Mouse (Mus musculus): ENCODE results near the gene Neurl2.
"Not testable (repeated sequence)": the region's sequence is repeated elsewhere in the genome, so short reads cannot be mapped to it uniquely, and the experiment has no call there.

The Neurl2 gene

DNA sequence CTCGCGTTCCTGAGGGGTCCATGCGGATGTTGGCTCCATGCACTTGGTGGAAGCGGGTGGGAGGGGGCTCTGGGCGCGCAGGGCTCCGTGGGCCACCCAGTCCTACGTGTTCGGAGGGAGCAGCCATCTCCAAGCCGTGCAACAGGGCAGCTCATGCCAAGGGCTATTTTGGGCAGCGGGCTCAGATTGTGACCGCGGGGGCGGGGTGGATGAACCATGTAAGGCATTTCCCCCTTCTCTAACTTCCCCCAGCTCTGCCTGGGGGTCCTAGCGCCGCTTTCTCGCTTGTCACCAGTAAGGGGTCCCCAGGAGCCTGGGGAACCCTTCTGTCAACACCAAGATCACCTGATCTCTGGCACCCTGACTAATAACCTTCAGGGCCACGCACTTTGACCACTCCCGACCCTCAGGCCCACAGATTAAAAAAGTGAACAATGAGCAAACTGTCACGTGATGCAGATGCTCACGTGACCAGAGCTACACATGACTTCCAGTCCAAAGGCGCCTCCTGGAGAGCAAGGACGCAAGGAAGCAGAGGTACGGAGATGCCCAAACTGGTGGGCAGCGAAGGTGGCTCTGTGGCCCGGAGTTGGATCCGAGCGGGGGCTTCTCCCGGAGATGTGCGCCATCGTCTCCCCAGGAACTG lies at the start of gene Neurl2:
Gene Neurl2, minus strand, starts transcription at position 143 of the 646 bp plus-strand sequence.
- DNase-seq (ENCODE audit: low spot score) = peak; percentile 97

DNA sequence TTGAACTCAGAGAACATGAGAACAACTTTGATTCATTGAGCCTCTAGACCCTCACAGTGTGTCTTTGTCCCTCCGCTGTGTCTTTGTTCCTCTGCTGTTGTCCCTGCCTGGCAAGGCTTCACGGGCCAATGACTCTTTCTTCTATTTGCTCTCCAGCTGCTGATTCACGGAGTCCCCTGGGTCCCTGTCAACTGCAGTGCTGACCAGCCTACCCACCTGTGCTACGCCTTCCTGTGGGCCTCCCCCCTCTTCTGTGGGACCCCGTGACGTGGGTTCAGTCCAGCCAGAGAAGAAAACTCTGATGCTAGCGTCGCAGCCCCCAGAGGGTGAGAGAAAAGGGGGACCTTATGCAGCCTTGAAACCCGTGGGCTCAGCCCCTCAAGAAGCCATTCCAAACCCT lies 49.4 kb upstream of the Neurl2 start:
- no peak for DNase-seq (ENCODE audit: low spot score)

DNA sequence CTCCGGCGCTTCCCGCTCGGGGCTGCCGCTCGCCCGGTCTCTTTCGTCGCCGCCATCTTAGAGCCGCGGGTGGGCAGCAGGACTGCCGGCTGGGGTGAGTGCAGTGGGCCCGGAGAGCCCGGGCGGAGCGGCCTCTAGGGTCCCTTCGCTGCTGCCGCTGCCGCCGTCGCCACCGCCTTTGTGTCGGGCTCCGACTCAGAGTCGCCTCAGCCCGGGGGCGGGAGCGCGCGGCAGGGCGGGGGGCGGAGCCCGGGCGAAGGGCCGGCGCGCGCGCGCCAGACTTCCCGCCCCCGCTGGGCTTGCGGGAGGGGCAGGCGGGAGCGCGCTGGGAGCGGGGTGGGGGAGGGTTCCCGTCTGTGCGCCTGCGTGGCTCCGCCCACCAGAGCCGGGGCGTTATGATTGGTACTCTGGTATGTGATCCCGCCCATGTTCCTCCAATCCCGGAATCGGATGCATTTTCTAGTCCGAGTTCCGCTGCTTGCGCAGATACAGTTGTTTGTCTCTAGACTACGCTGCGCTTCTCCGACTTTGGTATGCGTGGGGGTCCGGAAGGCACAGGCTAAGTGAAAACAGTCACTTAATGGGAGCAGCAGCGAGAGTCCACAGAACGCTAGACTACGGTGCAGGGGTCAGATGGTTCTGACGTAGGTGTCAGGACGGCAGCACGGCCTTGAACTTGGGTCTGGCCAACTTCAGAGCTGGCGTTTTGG lies 46.5 kb upstream of the Neurl2 start:
- peak; percentile 97 for DNase-seq (ENCODE audit: low spot score)

DNA sequence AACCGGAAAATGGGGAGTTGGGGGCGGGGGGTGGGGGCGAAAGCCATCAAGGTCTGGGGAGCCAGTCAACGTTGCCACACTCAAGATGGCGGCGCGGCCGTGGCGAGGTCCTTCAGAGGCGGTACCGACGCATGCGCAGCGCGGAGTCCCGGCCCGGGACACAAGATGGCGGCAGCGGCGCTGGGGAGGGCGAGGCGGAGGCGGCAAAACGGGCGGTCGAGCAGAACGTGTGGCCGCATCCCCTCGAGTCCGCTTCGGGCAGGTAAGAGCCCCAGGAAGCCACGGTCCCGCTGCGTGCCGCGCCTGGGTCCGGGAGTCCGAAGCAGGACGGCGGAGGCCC lies 45.9 kb upstream of the Neurl2 start, which contains the start of gene Pcif1:
Gene Pcif1, plus strand, starts transcription at position 77 of the 340 bp plus-strand sequence.
- DNase-seq (ENCODE audit: low spot score) = peak; percentile 89

DNA sequence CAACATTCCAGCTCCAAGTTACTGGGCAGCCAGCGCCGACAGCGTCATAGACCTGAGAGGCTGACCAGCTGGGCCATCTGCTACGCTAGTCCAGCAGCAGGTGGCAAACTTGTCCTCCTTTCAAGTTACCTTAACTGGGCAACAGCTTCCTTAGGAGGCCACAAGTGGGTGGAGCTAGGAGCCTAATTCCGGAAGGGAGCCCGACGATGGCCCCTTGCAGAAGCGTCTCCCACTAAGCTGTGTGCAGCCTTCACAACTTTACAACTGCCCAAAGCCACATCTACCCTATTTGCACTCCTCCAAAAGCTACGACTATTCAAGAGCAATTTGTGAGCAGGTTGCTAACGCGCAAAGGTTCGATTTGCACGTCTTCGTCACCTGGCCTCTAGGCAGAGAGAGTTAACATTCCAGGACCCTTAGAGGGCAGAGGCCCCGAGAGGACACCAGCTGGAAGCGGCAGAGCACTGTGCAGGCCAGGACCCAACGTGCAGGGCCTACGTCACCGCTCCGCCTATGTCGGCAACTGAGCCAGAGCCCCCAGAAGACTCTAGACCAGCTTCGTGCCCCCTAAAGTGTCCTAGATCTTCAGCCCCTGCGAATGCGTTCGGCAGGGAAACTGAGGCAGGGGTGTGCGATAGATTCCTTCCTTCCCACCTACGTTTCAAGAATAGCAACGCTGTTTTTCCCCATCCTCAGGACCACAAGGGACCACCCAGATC lies 45.4 kb upstream of the Neurl2 start:
- DNase-seq (ENCODE audit: low spot score) = peak; percentile 66

DNA sequence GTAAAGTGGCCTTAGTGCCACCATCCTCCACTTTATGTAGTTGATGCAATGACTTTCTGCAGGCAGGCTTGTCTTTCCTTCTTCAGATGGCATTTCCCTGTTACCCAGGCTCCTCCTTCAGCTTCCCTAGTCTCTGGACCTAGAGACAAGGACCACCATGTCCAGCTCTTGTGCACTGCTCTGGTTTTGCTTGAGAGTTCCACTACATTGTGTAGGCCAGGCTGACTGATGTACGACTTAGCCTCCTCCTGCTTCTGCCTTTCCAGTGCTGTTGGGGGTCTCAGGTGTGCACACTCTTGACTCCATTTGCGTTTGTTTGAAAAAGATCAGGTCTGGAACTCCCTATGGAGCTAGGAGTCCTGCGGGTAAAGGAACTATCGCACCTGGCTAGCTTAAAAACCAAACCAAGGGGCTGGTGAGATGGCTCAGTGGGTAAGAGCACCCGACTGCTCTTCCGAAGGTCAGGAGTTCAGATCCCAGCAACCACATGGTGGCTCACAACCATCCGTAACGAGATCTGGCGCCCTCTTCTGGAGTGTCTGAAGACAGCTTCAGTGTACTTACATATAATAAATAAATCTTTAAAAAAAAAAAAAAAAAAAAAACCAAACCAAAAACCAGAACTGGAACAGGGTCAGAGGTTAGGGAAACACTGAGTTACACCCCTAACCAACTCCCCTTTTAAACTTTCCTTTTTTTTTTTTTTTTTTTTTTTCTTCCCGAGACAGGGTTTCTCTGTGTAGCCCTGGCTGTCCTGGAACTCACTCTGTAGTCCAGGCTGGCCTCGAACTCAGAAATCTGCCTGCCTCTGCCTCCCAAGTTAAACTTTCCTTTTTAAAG lies 44.3 kb upstream of the Neurl2 start:
- DNase-seq (ENCODE audit: low spot score) = not testable (repeated sequence)

DNA sequence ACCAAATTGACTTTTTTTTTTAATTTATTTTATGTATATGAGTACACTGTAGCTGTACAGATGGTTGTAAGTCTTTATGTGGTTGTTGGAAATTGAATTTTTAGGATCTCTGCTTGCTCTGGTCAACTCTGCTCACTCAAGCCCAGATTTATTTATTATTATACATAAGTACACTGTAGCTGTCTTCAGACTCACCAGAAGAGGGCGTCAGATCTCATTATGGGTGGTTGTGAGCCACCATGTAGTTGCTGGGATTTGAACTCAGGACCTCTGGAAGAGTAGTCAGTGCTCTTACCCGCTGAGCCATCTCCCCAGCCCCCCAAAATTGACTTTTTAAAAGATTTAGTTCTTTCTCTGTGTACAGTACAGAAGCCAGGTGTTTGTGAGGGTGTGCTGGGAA lies 42.4 kb upstream of the Neurl2 start:
- not testable (repeated sequence) for DNase-seq (ENCODE audit: low spot score)

DNA sequence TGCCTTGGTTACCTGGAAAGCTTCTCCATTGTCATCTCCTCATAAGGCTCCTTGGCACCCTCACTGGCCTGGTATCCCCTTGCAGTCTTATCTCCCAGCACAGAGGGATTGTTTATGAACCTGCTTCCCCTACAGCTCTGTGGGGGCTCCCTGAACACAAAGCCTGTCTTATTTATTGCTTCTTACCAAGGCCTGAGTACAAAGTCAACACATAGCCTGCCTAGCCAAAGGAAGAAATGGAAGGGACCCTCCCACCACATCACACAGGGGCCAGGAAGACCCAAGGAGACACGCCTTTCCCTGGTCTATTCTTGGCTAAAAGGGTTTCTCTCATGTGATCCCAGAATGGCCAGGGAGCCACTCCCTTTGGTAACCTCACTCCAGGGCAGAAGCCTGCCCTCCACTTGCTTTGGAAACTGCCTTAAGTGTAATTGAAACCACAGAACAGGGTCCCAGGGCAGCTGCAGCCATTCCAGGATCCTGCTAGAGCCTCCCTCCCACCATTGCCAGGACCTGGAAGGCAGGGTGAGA lies 41.0 kb upstream of the Neurl2 start:
- peak; percentile 52 for DNase-seq (ENCODE audit: low spot score)

DNA sequence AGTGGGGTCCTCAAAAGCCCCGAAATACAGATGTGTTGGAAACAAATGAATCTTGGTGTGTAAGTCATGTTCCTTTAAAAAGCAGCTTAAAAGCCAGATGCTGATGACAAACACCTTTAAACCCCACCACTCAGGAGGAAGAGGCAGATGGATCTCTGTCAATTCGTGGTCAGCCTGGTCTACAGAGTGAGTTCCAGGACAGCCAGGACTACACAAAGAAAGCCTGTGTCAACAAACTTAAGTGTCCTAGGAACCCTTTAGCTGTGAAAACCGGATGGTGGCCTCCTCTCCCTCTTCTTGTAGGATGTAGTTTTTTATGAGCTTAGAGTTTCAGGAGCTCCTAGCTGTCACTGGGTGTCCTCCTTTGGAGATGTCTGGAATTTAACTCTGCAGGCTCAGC lies 40.4 kb upstream of the Neurl2 start:
- no peak for DNase-seq (ENCODE audit: low spot score)

DNA sequence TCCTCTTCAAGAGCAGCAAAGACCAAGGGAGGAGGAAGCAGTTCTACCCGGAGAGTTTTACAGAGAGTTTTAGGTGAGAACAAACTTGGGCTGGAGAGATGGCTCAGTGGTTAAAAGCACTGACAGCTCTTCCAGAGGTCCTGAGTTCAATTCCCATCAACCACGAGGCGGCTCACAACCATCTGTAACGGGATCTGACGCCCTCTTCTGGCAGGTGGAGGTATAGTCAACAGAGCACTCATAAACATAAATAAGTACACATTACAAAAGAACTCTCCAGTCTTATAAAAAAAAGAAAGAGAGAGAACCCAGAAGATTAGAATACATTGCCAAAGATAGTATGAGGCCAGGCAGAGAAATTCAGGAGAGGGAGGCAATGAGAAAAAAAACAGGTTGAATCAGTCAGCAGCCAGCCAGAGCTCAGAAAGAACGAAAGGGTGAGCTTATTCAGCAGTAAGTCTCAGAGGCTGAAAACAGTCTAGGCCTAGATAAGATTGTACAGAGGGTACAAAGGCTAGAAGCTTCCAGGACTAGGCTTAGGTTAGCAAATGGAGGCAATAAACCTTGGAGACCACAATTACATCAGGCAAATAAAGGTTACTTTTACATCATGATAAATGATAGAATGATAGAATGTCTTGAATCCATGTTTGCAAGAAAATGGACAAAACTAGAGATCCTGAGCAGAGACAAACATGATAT lies 38.5 kb upstream of the Neurl2 start:
- DNase-seq (ENCODE audit: low spot score) = no peak

DNA sequence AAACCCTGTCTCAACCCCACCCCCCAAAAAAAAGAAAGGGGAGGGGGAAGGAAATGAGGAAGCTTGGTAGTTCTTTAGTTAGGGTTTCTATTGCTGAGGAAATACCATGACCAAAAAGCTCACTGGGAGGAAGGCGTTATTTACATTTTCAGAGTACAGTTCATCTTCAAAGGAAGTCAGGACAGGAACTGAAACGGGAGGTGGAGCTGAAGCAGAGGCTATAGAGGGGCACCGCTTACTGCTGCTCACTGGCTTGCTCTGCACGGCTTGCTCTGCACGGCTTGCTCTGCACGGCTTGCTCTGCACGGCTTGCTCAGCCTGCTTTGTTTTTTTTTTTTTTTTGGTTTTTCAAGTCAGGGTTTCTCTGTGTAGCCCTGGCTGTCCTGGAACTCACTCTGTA lies 35.2 kb upstream of the Neurl2 start:
- DNase-seq (ENCODE audit: low spot score) = no peak

DNA sequence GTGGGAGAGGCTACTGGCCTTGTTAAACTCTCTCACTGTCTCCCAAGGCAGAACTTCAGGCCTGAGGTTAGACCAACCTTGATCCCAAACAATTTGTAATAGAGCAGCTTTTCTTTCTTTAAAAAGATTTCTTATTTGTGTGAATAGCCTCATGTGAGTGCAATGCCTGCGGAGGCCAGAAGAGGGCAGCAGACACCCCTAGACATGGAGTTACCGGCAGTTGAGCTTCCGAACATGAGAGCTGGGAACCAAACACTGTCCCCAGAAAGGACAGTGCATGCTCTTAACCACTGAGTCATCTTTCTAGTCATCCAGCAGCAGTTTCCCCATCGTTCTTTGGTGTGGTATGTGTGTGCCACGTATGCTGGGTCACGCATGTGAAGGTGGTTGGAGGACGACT lies 34.3 kb upstream of the Neurl2 start:
- no peak for DNase-seq (ENCODE audit: low spot score)

DNA sequence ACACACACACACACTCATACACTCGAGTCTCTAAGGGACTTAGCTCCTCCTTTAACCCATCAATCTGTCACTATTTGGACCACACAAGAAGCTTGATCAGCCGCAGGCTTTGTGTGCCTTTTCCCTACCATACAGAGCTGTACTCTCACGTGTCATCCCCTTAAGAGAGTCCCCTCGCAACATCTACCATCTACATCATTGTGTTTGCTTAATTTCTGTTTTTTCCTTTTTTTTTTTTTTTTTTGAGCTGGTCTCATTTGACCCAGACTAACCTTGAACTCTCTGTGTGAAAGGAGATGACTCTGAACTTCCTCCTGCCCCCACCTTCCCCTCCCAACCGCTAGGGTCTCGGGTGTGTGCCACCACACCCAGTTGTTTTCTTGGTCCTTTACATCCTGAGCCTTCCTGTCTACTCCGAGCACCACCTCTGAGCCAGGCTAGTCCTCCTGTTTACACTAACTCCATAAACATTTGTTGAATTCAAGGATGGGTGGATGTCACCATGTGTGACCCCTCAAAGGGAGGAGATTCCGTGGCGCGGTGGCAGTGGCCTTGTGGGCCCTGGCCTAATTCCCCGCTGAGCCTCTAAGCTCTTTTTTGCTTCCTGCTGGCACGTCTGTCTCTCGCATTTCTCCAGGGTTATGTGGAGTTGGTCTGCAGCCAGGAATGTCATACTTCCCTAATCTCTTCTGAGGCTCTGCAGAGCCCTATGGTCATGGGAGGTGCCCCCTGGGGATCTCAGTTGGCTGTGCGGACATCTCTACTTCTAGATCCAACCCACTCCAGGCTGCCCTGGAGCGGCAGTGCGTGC lies 33.7 kb upstream of the Neurl2 start:
- DNase-seq (ENCODE audit: low spot score) = peak; percentile 85

DNA sequence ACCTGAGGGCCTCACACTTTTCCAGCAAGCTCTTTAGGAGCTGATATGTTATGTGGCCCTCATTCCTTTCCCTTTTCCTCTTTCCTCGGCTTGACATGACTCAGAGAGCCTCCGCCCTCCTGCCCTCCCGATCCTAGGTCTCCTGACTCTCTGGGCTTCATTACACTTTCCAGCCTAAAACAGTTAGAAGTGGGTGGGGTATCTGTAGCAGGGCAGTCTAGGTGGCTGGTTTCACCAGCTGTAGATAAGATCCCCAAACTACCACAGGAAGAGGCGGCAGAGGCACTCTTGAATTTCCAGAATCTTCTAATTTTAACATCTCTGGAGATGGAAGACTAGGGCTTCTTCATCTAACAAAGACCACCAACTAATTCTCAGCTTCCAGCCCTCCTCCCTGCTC lies 31.3 kb upstream of the Neurl2 start:
- DNase-seq (ENCODE audit: low spot score) = no peak

DNA sequence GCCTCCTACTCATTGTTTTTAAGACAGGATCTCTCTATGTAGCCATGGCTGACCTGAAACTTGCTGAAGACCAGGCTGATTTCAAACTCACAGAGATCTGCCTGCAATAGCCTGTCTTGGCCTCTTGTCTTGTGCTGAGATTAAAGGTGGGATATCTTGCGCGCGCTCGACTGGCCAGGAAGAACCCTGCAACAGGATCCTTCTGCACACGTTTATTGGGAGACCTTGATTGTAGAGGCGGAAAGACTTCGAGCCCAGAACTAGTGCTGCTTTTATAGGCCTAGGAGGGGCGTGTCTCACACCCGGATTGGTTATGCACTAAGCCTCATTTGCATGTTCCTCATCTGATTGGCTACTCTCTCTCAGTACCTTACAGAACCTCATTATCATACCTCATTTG lies 30.2 kb upstream of the Neurl2 start:
- DNase-seq (ENCODE audit: low spot score) = not testable (repeated sequence)

DNA sequence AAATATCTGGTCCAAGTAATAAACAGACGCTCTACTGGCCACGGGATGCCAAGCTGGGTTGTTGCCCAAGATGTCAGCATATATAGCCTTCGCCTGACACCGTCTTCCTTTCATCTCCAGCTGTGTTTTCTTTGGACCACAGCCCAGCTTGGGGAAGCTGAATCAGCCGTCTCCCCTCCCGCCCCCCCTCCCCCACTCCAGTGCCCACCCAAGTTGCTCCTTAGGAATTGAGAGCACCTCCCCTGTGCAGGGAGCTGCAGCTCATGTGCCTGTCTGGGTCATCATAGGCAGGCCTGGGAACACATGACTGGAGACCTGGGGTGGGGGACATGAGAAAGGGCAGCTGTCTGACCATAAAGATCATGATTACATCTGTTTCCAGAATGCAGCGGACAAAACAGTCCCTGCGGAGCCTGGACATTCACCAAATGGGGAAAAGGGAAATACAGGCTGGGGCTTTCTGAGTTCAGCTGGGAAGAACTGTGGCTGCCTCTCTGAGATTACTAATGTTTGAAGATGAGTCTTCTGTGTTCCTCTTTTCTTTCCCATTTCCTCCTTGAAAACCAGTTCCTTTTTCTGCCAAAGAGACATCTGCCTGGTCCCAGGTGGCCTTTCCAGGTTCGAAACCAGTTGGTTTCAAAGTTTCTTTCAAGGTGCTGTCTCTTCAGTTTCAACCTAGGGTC lies 29.1 kb upstream of the Neurl2 start:
- peak; percentile 90 for DNase-seq (ENCODE audit: low spot score)

DNA sequence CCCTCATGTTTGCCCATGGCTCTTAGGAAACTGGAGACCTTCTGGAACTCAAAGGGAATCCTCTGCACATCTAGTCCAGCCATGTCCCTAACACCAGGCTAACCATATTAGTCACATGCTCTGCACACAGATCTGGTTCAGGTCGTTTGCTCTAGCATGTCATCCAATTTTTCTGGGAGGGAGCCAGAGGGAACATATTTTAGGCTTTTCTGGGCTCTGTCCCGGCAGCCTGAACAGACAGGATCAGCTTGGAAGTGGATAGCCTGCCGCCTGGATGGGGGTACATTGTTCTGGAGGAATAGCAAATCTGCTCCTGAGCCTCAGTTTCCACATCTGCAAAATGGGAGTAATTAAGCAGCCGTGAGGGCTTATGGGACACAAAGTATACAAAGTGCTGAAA lies 27.8 kb upstream of the Neurl2 start:
- DNase-seq (ENCODE audit: low spot score) = no peak

DNA sequence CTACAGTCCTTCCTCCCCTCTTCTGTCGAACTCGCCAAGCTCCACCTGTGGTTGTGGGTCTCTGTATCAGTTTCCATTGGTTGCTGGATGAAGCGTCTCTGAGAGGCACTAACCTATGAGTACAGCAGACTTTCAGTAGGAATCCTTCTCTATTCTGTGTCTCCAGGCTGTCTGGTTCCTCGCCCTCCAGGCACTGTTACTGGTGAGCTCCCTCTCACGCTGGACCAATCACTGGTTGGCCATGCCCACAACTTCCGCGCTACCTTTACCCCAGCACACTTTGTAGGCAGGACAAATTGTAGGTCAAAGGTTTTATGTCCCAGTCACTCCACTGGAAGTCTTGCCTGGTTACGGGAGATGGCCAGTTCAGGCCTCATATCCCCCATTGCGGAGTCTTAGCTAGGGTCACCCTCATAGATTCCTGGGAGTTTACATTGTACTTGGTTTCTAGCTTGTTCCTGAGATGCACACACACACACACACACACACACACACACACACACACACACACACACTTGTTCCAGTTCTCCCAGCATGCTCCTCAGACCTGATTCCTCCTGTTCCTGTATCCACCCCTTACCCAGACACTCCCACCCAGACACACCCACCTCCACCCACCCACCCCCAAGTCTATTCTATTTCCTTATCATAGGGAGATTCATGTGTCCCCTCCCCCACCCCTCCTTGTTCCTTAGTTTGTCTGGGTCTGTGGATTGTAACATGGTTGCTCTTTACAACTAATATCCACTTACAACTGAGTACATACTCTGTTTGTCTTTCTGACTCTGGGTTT lies 26.6 kb upstream of the Neurl2 start:
- DNase-seq (ENCODE audit: low spot score) = no peak

DNA sequence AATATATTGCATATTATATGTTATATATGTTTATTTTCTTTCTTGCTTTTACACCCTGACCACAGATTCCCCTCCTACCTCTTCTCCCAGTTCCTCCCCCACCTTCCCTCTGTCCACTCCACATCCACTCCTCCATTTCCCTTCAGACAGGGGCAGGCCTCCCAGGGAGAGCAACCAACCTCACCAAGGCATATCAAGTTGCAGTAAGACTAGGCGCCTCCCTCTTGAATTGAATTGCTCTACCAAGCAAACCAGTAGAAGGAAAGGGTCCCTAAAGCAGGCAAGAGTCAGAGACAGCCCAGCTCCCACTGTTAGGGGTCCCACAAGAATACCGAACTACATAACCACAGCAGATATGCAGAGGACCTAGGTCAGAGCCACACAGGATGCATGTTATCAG lies 25.9 kb upstream of the Neurl2 start:
- DNase-seq (ENCODE audit: low spot score) = no peak
